Mouse (Mus musculus) embryonic facial prominence, embryonic 15.5 days (tissue): ENCODE measurements around the gene Gtpbp3. TPM values are rescaled to one million over a fixed set of nuclear protein-coding genes. Genes with fewer than 3 reads are reported as not detected.
"Not testable (repeated sequence)": the region's sequence is repeated elsewhere in the genome, so short reads cannot be mapped to it uniquely, and the experiment has no call there.

Source experiments
- ATAC-seq: fragments of 200-750 bp; cut with Nextera tagmentation; 2 replicates; pipeline ENCODE4 v1.8.0; 2017; ENCODE audit warnings: low read depth, moderate TSS enrichment; ENCODE audit not compliant: insufficient number of reproducible peaks, low FRiP score, low TSS enrichment
- H3K27ac ChIP-seq: fragments of 300-500 bp; sonication (generic); replicated peaks from 2 replicates; pipeline ENCODE4 v1.5.1; 2015; ENCODE audit warnings: mild to moderate bottlenecking, inconsistent platforms
- H3K27me3 ChIP-seq: fragments of 300-500 bp; sonication (generic); 2 replicates; pipeline ENCODE4 v1.6.1; 2015; ENCODE audit warnings: inconsistent platforms
- H3K36me3 ChIP-seq: fragments of 300-500 bp; sonication (generic); 2 replicates; pipeline ENCODE4 v1.6.1; 2015; ENCODE audit warnings: mild to moderate bottlenecking, inconsistent platforms
- H3K4me1 ChIP-seq: fragments of 300-500 bp; sonication (generic); 2 replicates; pipeline ENCODE4 v1.6.1; 2015; ENCODE audit warnings: inconsistent platforms
- H3K4me2 ChIP-seq: fragments of 300-500 bp; sonication (generic); replicated peaks from 2 replicates; pipeline ENCODE4 v1.6.1; 2015; ENCODE audit warnings: mild to moderate bottlenecking, inconsistent platforms
- H3K4me3 ChIP-seq: fragments of 300-500 bp; sonication (generic); replicated peaks from 2 replicates; pipeline ENCODE4 v1.5.1; 2015; ENCODE audit warnings: mild to moderate bottlenecking, inconsistent platforms
- H3K9ac ChIP-seq: fragments of 300-500 bp; sonication (generic); 2 replicates; pipeline ENCODE4 v1.6.1; 2015; ENCODE audit warnings: inconsistent platforms
- H3K9me3 ChIP-seq: fragments of 300-500 bp; sonication (generic); replicated peaks from 2 replicates; pipeline ENCODE4 v1.6.1; 2016; ENCODE audit warnings: inconsistent platforms
- WGBS: fragments of 180-500 bp; shearing (Covaris S2); methylation state at CpG from one replicate; pipeline ENCODE4 v1.1.7; 2015; 5-methylcytosine and 5-hydroxymethylcytosine counted together
- polyA plus RNA-seq: library from polyadenylated mRNA; unstranded; fragments of >200 nt; fragmentation: Nextera tagmentation; extraction: Ambion mirVana; gene quantifications from 2 replicates; pipeline ENCODE4 v1.2.1, GENCODE M21; 2015

The Gtpbp3 gene
- polyA plus RNA-seq, 1 experiment from 2014 or later, result 17.3 TPM

- not testable (repeated sequence) for ATAC-seq, H3K9ac ChIP-seq, H3K4me3 ChIP-seq, H3K27ac ChIP-seq, H3K4me2 ChIP-seq, H3K9me3 ChIP-seq, H3K36me3 ChIP-seq
- peaks cover 11% of the 10 kb centered on the region; the same call in 1 of the 2 replicates for H3K4me1 ChIP-seq
- H3K27me3 ChIP-seq, result peaks cover 11% of the 10 kb centered on the region; the same call in 1 of the 2 replicates
- 42% methylated on average over 10 of the region's 10 CpGs for WGBS
Measured at GRCm38 (mm10) chr8:71519037-71519825, 31.3 kb downstream of the Gtpbp3 start.

- H3K4me3 ChIP-seq, result 0 out of 2 replicates have a peak overlapping the region, but pooled peaks have one; percentile 12
- peak; percentile 80 for ATAC-seq
- peak overlapping the region; percentile 28 for H3K4me2 ChIP-seq
- H3K9ac ChIP-seq, result peak overlapping the region; percentile 9; the same call in 1 of the 2 replicates
- H3K27me3 ChIP-seq, result peaks cover 33% of the 10 kb centered on the region
- H3K9me3 ChIP-seq, result no peaks in the 10 kb centered on the region
- peaks cover 17% of the 10 kb centered on the region; the same call in 1 of the 2 replicates for H3K4me1 ChIP-seq
- H3K36me3 ChIP-seq, result no peaks in the 10 kb centered on the region
- no peak overlapping the region for H3K27ac ChIP-seq
- WGBS, result 3% methylated on average over 17 of the region's 17 CpGs
Measured at GRCm38 (mm10) chr8:71521634-71522033, 33.7 kb downstream of the Gtpbp3 start.

GRCm38 (mm10) chr8:71525226-71526050 lies 37.5 kb downstream of the Gtpbp3 start, which contains the start of gene Ccdc194:
Gene Ccdc194, minus strand, starts transcription at chr8:71525711.
- 0 out of 2 replicates have a peak within 1 kb of the TSS, but pooled peaks have one; percentile 19 for H3K4me2 ChIP-seq

GRCm38 (mm10) chr8:71526272-71526671 lies 38.4 kb downstream of the Gtpbp3 start:
- no peak overlapping the region for H3K9ac ChIP-seq
- H3K36me3 ChIP-seq, result no peaks in the 10 kb centered on the region
- H3K27ac ChIP-seq, result no peak overlapping the region
- 18% methylated on average over 6 of the region's 6 CpGs for WGBS
- no peaks in the 10 kb centered on the region for H3K9me3 ChIP-seq
- no peak overlapping the region for H3K4me3 ChIP-seq
- peaks cover 33% of the 10 kb centered on the region for H3K27me3 ChIP-seq
- peaks cover 15% of the 10 kb centered on the region; the same call in 1 of the 2 replicates for H3K4me1 ChIP-seq
- no peak overlapping the region for H3K4me2 ChIP-seq
- no peak for ATAC-seq

More at GRCm38 (mm10) chr8:71525226-71526050, 37.5 kb downstream of the Gtpbp3 start, which contains the start of gene Ccdc194:
- 13% methylated on average over 46 of the region's 46 CpGs for WGBS
- no peaks in the 10 kb centered on the region for H3K9me3 ChIP-seq
- H3K27ac ChIP-seq, result no peak within 1 kb of the TSS
- H3K4me3 ChIP-seq, result no peak within 1 kb of the TSS
- H3K36me3 ChIP-seq, result no peaks in the 10 kb centered on the region
- H3K4me1 ChIP-seq, result peaks cover 17% of the 10 kb centered on the region; the same call in 1 of the 2 replicates
- no peak within 1 kb of the TSS for H3K9ac ChIP-seq
- peaks cover 37% of the 10 kb centered on the region for H3K27me3 ChIP-seq
- ATAC-seq, result no peak

GRCm38 (mm10) chr8:71527162-71527870 lies 39.4 kb downstream of the Gtpbp3 start:
- WGBS, result 48% methylated on average over 3 of the region's 3 CpGs
- Histone ChIP-seq H3K27ac (no peak overlapping the region; the same call in 1 of the 2 replicates), H3K9ac (no peak overlapping the region), H3K4me1 (0 out of 2 replicates have a peak, but pooled peaks cover 6% of the 10 kb centered on the region), H3K36me3 (no peaks in the 10 kb centered on the region), H3K9me3 (no peaks in the 10 kb centered on the region), H3K4me3 (no peak overlapping the region), H3K4me2 (no peak overlapping the region), H3K27me3 (peaks cover 32% of the 10 kb centered on the region)
- no peak for ATAC-seq

GRCm38 (mm10) chr8:71528362-71529073 lies 40.6 kb downstream of the Gtpbp3 start:
- ATAC-seq, result no peak
- no peak overlapping the region for H3K9ac ChIP-seq

GRCm38 (mm10) chr8:71530735-71531467 lies 43.0 kb downstream of the Gtpbp3 start:
- H3K9me3 ChIP-seq, H3K4me1 ChIP-seq, H3K4me3 ChIP-seq, H3K36me3 ChIP-seq, H3K9ac ChIP-seq, ATAC-seq, H3K4me2 ChIP-seq, H3K27ac ChIP-seq: not testable (repeated sequence)
- 65% methylated on average over 7 of the region's 12 CpGs for WGBS
- H3K27me3 ChIP-seq, result peaks cover 11% of the 10 kb centered on the region

More at GRCm38 (mm10) chr8:71528362-71529073, 40.6 kb downstream of the Gtpbp3 start:
- Histone ChIP-seq H3K36me3 (no peaks in the 10 kb centered on the region), H3K4me1 (0 out of 2 replicates have a peak, but pooled peaks cover 6% of the 10 kb centered on the region), H3K9me3 (no peaks in the 10 kb centered on the region), H3K4me2 (no peak overlapping the region), H3K27ac (peak overlapping the region; percentile 68), H3K27me3 (peaks cover 30% of the 10 kb centered on the region), H3K4me3 (no peak overlapping the region)
- 69% methylated on average over 11 of the region's 11 CpGs for WGBS

- Histone ChIP-seq H3K9ac (no peak overlapping the region), H3K4me2 (no peak overlapping the region), H3K4me1 (peaks cover 13% of the 10 kb centered on the region), H3K9me3 (no peaks in the 10 kb centered on the region), H3K4me3 (no peak overlapping the region), H3K36me3 (no peaks in the 10 kb centered on the region), H3K27me3 (no peaks in the 10 kb centered on the region; the same call in 1 of the 2 replicates), H3K27ac (no peak overlapping the region)
- ATAC-seq, result no peak
- WGBS, result 32% methylated on average over 3 of the region's 3 CpGs
Measured at GRCm38 (mm10) chr8:71534263-71534810, 46.4 kb downstream of the Gtpbp3 start.

GRCm38 (mm10) chr8:71535663-71536062 lies 47.8 kb downstream of the Gtpbp3 start:
- H3K4me1 ChIP-seq, result peaks cover 13% of the 10 kb centered on the region
- no peaks in the 10 kb centered on the region for H3K9me3 ChIP-seq
- no peak for ATAC-seq
- H3K36me3 ChIP-seq, result no peaks in the 10 kb centered on the region
- H3K27me3 ChIP-seq, result no peaks in the 10 kb centered on the region; the same call in 1 of the 2 replicates
- no peak overlapping the region for H3K27ac ChIP-seq
- no peak overlapping the region for H3K9ac ChIP-seq
- H3K4me2 ChIP-seq, result no peak overlapping the region
- no peak overlapping the region for H3K4me3 ChIP-seq
- WGBS, result 62% methylated on average over 5 of the region's 5 CpGs
